Mouse (Mus musculus) kidney, postnatal 25 days (tissue): ENCODE results near the gene Btbd35f29.
"Not testable (repeated sequence)": the region's sequence is repeated elsewhere in the genome, so short reads cannot be mapped to it uniquely, and the experiment has no call there.

Source experiments
- DNase-seq, 2 experiments: peaks; one replicate each; pipeline ENCODE4 v3.0.0; 2021; ENCODE audit warnings: mixed read lengths in 2 of 2

The Btbd35f29 gene

DNA sequence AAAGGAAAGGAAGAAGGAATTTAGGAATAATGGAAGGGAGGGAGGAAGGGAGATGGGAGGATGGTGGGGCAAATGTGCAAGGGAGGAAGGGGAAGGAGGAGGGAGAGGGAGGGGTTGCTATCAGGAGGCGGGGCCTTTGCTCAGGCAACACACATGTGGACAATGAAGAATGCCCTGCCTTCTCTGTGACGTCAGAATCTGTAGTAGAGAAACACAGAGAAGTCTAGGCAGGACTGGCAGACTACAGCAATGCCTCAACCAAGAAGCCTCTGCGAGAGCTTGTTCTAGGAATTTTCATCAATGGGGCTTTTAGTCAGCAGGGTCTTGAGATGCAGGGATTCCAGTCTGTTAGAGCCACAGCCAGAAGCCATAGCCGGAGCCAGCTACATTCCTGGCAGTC is at the start of gene Btbd35f29:
Gene Btbd35f29, plus strand, starts transcription at position 301 of the 400 bp plus-strand sequence.
- DNase-seq: not testable (repeated sequence)

DNA sequence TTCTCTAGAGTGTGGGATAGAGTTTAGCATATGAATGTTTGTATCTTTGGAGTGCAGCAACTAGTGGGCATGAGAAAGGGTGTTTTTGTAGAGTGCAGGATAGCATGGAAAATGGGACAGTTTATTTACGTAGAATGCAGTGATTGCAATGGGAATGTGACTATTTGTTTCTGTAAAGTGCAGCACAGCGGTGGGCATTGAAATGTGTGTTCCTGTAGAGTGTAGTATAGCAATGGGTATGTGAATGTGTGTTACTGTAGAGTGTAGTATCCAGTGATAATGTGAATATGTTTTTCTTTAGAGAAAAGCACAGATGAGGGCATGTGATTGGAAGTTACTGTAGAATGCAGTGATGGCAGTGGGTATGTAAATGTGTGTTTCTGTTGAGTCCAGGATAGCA is 23.9 kb downstream of the Btbd35f29 start:
- not testable (repeated sequence) for DNase-seq

DNA sequence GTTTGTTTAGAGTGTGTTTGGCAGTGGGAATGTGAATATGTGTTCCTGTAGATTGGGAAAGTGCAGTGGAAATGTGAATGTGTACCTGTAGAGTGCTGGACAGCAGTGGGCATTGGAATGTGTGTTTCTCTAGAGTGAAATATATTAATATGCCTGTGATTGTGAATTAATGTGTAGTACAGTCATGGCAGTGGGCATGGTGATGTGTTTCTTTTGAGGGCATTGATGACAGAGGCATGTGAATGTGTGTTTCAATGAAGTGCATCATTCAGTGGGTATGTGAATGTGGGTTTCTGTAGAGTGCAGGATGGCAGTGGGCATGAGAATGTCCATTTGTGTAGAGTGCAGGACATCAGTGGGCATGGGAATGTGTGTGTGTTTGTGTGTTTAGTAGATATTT is 27.7 kb downstream of the Btbd35f29 start:
- not testable (repeated sequence) for DNase-seq

DNA sequence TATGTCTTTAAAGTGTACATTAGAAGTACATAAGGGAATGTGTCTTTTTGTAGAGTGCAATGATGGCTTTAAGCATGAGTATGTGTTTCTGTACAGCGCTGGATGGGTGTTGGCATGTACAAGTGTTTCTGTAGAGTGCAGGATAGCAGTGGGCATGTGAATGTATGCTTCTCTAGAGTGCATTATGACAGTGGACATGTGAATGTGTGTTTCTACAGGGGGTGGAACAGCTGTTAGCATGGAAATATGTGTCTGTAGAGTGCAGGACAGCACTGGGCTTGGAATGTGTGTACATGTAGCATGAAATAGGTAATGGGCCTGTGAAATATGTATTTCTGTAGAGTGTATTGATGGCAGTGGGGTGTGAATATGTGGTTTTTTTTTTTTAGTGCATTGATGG is 28.4 kb downstream of the Btbd35f29 start:
- DNase-seq: peak in 1 of 2 experiments; percentile 38

DNA sequence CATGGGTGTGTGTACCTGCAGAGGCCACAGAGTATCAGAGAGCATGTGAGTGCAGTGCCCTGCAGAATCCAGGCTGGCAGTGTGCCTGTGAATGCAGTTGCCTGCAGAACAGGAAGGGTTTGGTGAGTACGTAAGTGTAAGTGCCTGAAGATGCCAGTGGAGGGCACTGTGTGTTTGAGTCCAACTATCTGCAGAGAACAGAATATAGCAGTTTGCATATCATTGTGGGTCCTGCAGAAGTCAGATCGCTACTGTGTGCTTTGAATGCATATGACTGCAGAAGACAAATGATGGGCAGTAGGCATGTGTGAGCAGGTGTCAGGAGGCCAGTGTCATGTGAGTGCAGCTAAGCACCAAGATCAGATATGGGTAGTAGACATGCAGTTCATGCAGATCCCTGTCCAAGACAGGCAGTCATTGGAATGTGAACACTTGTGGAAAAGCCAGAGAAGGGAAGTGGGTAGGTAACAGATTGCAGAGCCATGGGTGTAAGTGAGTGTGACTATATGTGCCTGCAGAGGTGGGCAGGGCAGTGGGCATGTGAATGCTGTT is 41.1 kb downstream of the Btbd35f29 start:
- peak in 1 of 2 experiments; percentile 35 for DNase-seq

DNA sequence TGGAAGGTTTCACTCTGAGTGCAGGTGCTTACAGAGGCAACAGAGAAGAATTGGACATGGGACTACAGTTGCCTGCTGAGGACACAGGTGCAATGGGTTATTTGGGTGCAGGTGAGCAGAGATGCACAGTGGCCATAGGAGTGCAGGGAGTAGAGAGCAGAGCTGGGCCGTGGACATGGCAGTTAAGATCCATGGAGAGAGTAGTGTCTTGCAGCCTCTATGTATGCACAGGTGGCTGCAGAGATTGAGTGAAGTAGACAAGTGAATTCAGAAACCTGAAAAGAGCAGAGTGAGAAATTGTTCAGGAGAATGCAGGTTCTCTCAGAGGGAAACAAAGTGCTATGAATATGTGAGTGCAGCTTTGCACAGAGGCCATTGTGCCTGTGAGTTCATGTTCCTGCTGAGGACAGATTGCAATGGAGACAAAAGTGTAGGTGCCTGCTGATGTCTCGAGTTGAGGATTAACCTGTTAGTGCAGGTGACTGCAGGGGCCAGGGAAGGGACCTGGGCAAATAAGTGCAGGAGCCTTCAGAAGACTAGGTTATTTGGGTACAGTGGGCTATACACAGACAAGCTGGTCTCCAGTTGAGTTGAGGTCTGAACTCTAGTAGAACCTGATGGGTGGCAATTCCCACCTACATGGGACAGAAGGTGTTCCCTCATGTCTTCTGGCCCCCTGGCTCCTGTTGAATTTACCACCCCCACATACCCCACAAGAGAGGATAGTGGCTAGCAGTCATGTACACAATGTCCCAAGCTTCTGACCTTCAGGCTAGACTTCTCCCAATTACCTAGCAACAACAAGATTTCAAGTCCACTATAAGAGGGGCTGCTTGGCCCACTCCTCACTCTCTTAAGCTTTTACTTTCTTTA is 42.2 kb downstream of the Btbd35f29 start:
- DNase-seq: peak in 1 of 2 experiments; percentile 45

DNA sequence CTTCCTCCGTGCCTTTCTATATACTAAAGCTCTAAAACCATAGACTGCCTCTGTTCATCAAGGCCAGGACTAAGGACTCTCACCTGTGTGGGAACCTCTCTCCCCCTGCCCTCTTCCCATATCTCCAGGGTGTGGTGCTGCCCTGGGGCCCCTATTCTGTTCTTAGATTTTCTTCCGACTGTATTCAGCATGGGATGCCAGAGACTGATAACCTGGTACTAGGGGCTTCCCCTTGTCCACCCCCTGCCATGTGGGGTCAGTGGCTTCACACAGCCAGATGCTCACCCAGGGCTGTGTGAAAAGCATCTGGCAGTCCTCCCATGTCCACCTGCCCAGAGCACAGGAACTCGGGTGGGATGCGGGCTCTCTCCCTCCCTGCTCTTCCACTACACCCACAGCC is 43.1 kb downstream of the Btbd35f29 start:
- peak in 1 of 2 experiments; percentile 68 for DNase-seq

DNA sequence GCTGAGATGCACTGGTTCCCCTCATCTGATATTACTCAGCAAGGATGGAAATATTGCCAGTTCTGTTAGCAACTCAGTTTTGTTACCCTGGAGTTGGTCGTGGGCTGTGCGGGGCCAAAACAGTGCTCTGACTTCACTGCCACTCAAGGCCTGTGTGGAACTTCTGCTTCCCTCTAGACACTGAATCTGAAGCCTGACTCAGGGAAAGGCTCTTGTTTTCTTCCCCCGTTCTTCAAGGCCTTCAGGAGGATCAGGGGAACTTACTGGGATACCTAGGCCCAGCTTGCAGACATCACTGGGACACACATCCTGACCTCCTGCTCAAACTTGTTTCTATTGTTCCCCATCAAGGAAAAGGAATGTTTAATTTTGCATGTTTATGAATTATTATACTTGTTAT is 45.2 kb downstream of the Btbd35f29 start:
- peak in 1 of 2 experiments; percentile 49 for DNase-seq

DNA sequence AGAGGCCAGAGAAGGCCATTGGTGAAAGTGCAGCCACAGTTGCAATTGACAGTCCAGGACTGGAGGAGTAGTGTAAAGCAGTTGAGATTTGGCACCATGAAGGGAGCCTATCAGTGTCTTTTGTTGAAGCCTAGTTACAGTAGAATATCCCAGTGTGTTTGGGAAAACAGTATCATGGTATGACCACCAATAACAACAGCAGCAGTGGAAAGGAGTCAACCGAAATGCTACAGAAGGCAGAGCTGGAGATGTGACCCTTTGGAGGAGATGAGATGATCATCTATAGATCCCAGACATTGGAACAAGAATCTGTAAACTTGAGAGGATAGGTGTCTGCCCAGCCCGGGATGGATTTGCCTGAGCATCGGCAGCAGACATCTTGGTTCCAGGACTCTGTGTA is 47.7 kb downstream of the Btbd35f29 start:
- peak in 1 of 2 experiments; percentile 42 for DNase-seq
